Mouse (Mus musculus) Muller cell, postnatal 12 days (primary cell): ENCODE measurements at regions not wholly inside any gene's neighbourhood (a gene's known extent, or its start where the extent isn't known, plus 50 kb on each side); places are given as distances from the start of the nearest gene placed in this dataset.

Source experiments
- DNase-seq: peaks from one replicate; pipeline ENCODE4 v3.0.0-alpha.2; 2015; ENCODE audit errors: inconsistent ontology term

GRCm38 (mm10) chrX:121533360-121533759 is 863.8 kb downstream of the Nap1l3 start:
- DNase-seq: no peak

DNA sequence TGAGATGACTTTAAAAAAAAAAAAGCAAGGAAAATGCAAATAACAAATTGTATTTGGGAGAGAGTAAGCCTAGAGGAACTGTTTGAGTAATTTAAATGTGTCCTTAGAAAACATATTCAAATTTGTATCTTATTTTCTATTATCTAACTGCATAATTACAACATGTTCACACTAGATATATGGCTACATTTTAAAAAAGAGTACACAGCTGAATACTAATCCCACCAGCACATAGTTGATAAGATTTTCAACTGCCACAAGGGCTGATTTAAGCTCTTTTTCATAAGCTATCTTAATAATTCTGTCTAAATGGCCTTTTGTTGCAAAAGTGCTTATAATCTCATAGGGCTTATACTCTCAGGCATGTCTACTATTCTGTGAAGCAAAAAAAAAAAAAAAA is 877.4 kb downstream of the Nap1l3 start:
- DNase-seq: no peak

DNA sequence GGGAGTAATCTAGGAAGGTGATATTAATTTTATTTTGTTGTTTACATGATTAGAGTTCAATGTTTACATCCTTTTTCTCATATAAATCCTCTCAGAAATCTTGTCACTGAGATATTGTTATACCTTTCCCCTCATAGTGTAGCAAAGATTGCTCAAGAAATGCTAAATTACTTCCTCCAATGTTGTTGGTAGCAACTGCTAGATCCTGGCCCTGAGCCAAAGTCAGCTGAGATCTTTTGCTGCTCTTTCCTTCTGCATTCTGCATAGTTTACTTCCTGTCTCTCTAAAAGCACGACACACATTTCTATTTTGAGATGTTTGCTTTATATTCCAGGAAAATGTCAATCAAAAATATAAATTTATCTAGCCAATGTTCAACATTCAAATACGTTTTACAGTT is 899.5 kb downstream of the Nap1l3 start:
- no peak for DNase-seq

- DNase-seq: no peak
These were observed 900.0 kb downstream of the Nap1l3 start for GRCm38 (mm10) chrX:121497219-121497618.

DNA sequence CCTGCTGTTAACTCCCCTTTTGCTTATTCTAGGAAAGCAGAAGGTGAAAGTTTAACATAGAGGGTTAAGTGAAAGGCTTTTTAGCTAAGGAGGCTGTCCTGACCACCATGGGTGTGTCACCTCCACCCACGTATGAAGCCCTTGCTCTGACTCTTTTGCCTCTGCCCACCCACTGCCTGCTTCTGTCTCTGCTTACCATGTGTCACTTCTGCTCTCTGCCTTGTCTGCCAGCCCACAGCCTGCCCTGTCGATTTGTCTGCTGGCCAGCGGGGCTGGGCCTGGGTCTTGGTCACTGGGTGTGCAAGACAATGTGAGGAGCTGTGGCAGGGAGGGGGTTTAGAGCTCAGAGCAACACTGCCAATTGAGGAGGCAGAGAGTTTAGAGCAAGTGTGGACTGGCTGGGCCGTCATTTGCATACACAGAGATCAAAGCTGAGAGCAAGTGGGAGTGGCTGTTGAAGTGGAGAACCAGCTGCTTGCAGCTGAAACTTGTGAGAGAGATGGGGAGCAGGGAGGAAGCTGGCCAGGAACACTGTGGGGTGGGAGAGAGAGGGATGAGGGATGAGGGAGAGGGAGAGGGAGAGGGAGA is 917.7 kb downstream of the Nap1l3 start:
- peak; percentile 10 for DNase-seq

- no peak for DNase-seq
These were observed 968.1 kb downstream of the Nap1l3 start for GRCm38 (mm10) chrX:121429078-121429477.
